Mouse (Mus musculus) lung, adult 2 months (tissue): ENCODE data around the gene Nefh. TPM values are rescaled to one million over a fixed set of nuclear protein-coding genes. Genes with fewer than 3 reads are reported as not detected.

Source experiments
- DNase-seq: peaks from one replicate; pipeline ENCODE4 v3.0.0; 2022
- H3K4me1 ChIP-seq: fragments of 200-500 bp; 2 replicates; pipeline ENCODE4 v1.6.1; 2011; ENCODE audit warnings: low read length; ENCODE audit not compliant: control insufficient read depth, insufficient read depth
- H3K4me3 ChIP-seq: fragments of 200-500 bp; replicated peaks from 2 replicates; pipeline ENCODE3; 2011; ENCODE audit warnings: low read depth, mild to moderate bottlenecking, control low read depth, low read length; ENCODE audit errors: extremely low read depth
- CTCF ChIP-seq: fragments of 200-500 bp; IDR thresholded peaks from 2 replicates; pipeline ENCODE4 v1.5.1; 2011; ENCODE audit warnings: mild to moderate bottlenecking, low read length, control low read depth; ENCODE audit not compliant: insufficient read depth
- POLR2A ChIP-seq: fragments of 200-500 bp; IDR thresholded peaks from 2 replicates; pipeline ENCODE4 v1.6.1; 2011; ENCODE audit warnings: low read depth, mild to moderate bottlenecking, control low read depth, low read length, borderline replicate concordance; ENCODE audit errors: extremely low read depth
- WGBS: fragments of 180-500 bp; shearing (Covaris S2); methylation state at CpG from one replicate; pipeline ENCODE4 v1.1.7; 2018; 5-methylcytosine and 5-hydroxymethylcytosine counted together
- polyA plus RNA-seq: library from polyadenylated mRNA; depleted of rRNA; stranded (reverse); fragments of >200 nt; gene quantifications from 2 replicates; pipeline ENCODE4 v1.2.3, GENCODE M21; 2012; rRNA removed

Gene Nefh
- polyA plus RNA-seq: 0.07 and 0.12 TPM in 2 replicates

GRCm38 (mm10) chr11:4947813-4948174, at the start of gene Nefh:
TSS of gene Nefh (minus strand) at chr11:4948064.
- WGBS: 2% methylated on average over 41 of the region's 41 CpGs
- no peak for TF ChIP-seq CTCF
- no peak for TF ChIP-seq POLR2A
- DNase-seq: no peak
- peak within 1 kb of the TSS; percentile 44 for H3K4me3 ChIP-seq
- peaks cover 4% of the 10 kb centered on the region for H3K4me1 ChIP-seq

- no peak for DNase-seq
- TF ChIP-seq CTCF: no peak
- no peak for TF ChIP-seq POLR2A
- Histone ChIP-seq H3K4me1 (peaks cover 3% of the 10 kb centered on the region; the same call in 1 of the 2 replicates), H3K4me3 (no peak overlapping the region)
- WGBS: 78% methylated on average over 5 of the region's 5 CpGs
Measured at GRCm38 (mm10) chr11:4996621-4997199, 48.8 kb upstream of the Nefh start.

- Histone ChIP-seq H3K4me1 (peaks cover 3% of the 10 kb centered on the region; the same call in 1 of the 2 replicates), H3K4me3 (no peak overlapping the region)
- DNase-seq: no peak
- TF ChIP-seq CTCF (no peak), POLR2A (no peak)
- WGBS: 89% methylated on average over 3 of the region's 3 CpGs
Measured at GRCm38 (mm10) chr11:4995676-4996075, 47.8 kb upstream of the Nefh start.

- TF ChIP-seq POLR2A: no peak
- TF ChIP-seq CTCF: no peak
- H3K4me1 ChIP-seq: peaks cover under 1% of the 10 kb centered on the region; the same call in 1 of the 2 replicates
- H3K4me3 ChIP-seq: no peak overlapping the region
- WGBS: 85% methylated on average over 2 of the region's 2 CpGs
- no peak for DNase-seq
Measured at GRCm38 (mm10) chr11:4992471-4992870, 44.6 kb upstream of the Nefh start.

- Histone ChIP-seq H3K4me1 (peaks cover 5% of the 10 kb centered on the region; the same call in 1 of the 2 replicates), H3K4me3 (no peak overlapping the region)
- no peak for DNase-seq
- TF ChIP-seq POLR2A: no peak
- no peak for TF ChIP-seq CTCF
- 39% methylated on average over 3 of the region's 3 CpGs for WGBS
Measured at GRCm38 (mm10) chr11:4989187-4989586, 41.3 kb upstream of the Nefh start.

GRCm38 (mm10) chr11:4987487-4987852, 39.6 kb upstream of the Nefh start:
- Histone ChIP-seq H3K4me3 (peak overlapping the region; percentile 66), H3K4me1 (peaks cover 5% of the 10 kb centered on the region; the same call in 1 of the 2 replicates)
- WGBS: 48% methylated on average over 11 of the region's 11 CpGs
- TF ChIP-seq POLR2A (no peak), CTCF (no peak)
- no peak for DNase-seq

GRCm38 (mm10) chr11:4986695-4987486, 39.0 kb upstream of the Nefh start, which contains the start of gene Ap1b1:
TSS of gene Ap1b1 (plus strand) at chr11:4986824.
- Histone ChIP-seq H3K4me3 (peak within 1 kb of the TSS; percentile 66), H3K4me1 (peaks cover 5% of the 10 kb centered on the region; the same call in 1 of the 2 replicates)
- DNase-seq: peak; percentile 90
- TF ChIP-seq POLR2A: peak; percentile 55; the same call in 1 of the 2 replicates
- no peak for TF ChIP-seq CTCF
- WGBS: under 1% methylated on average over 62 of the region's 62 CpGs

- H3K4me3 ChIP-seq: no peak overlapping the region
- no peak for TF ChIP-seq CTCF
- no peak for TF ChIP-seq POLR2A
- DNase-seq: no peak
- peaks cover 5% of the 10 kb centered on the region; the same call in 1 of the 2 replicates for H3K4me1 ChIP-seq
- WGBS: 64% methylated on average over 3 of the region's 3 CpGs
Measured at GRCm38 (mm10) chr11:4984799-4985198, 36.9 kb upstream of the Nefh start.

GRCm38 (mm10) chr11:4984249-4984648, 36.4 kb upstream of the Nefh start:
- no peak for DNase-seq
- TF ChIP-seq POLR2A: no peak
- peak; percentile 21; the same call in 1 of the 2 replicates for TF ChIP-seq CTCF
- 5% methylated on average over 5 of the region's 5 CpGs for WGBS

GRCm38 (mm10) chr11:4983538-4983937, 35.7 kb upstream of the Nefh start:
- no peak for DNase-seq
- H3K4me3 ChIP-seq: no peak overlapping the region
- no peak for TF ChIP-seq CTCF
- no peak for TF ChIP-seq POLR2A
- WGBS: 69% methylated on average over 2 of the region's 2 CpGs
- peaks cover 5% of the 10 kb centered on the region; the same call in 1 of the 2 replicates for H3K4me1 ChIP-seq

More at GRCm38 (mm10) chr11:4984249-4984648, 36.4 kb upstream of the Nefh start:
- Histone ChIP-seq H3K4me1 (peaks cover 5% of the 10 kb centered on the region; the same call in 1 of the 2 replicates), H3K4me3 (no peak overlapping the region)

GRCm38 (mm10) chr11:4983010-4983409, 35.1 kb upstream of the Nefh start:
- TF ChIP-seq CTCF: no peak
- TF ChIP-seq POLR2A: no peak
- no peak overlapping the region for H3K4me3 ChIP-seq
- H3K4me1 ChIP-seq: peaks cover 5% of the 10 kb centered on the region; the same call in 1 of the 2 replicates
- 62% methylated on average over 3 of the region's 3 CpGs for WGBS
- DNase-seq: no peak
